Mouse (Mus musculus): Measurements from ENCODE around the gene Cavin3.
"Not testable (repeated sequence)": the region's sequence is repeated elsewhere in the genome, so short reads cannot be mapped to it uniquely, and the experiment has no call there.

The Cavin3 gene

DNA sequence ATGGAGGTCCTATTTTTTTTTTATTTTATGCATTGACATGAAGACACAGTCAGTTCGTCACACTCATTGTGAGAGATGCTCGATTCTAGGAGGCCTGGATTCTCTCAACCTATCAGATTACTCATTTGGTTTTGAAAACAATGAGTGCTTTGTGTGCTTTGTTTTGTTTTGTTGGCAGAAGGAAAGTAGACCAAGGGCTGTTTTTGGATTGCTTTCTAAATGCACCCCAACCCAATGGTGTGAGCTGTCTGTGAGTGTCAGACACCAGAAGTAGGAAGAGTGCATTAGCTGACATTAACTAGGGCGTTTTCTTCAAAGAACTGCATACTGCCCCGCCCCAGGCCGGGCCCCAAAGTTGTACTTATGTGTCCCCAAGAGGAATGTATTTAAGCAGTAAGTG, 2.0 kb downstream of the Cavin3 start:
- no peak for DNase-seq

DNA sequence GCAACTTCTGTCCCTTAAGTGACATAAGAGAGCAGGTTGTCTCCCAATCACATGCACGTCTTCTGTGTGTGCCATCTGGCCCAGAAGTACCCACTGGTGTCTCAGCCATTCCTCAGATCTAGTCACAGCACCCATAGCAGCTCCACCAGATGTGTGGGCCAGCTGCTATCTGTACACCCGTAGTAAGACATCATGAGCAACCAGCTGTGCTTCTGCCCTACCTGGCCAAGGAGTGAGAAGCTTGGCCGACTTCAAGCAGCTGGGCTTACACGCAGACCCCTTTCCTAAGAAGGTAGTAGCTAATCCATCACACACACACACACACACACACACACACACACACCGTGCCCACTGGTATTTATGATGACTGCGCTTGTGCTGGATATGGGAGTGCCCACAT, 2.9 kb downstream of the Cavin3 start:
- DNase-seq = no peak

DNA sequence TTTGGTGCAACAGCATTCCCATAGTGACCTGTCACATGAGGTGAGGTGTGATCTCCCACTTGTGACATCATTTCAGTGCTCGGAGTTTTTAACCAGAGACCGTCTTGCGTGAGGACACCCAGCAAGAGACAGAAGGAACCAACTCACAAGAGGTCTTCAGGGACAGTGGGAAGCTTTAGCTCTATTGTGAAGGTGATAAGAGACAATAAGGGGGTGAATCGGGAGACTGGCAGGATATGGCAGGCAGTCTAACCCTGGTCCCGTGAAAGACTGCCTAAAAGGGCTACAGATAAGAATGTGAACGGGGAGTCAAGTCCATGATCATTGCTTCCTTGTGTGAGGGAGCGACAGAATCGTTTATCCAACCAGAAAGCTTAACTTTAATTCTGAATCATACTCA, 3.8 kb downstream of the Cavin3 start:
- no peak for DNase-seq

GRCm38 (mm10) chr7:105477841-105478240, 4.3 kb downstream of the Cavin3 start:
- peak; percentile 48 for DNase-seq

DNA sequence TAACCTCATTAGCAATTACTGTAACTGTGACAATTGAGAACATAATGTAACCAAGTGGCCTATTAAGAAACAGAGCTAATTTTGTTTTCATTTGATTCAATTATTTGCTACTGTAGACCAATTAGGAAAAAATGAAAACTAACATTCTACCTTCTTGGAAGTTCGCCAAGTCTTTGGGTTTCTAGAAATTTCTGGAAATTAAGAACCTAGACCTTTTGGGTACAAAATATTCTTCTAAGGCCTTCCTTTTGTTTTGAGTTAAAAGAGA, 4.7 kb downstream of the Cavin3 start:
- no peak for DNase-seq

DNA sequence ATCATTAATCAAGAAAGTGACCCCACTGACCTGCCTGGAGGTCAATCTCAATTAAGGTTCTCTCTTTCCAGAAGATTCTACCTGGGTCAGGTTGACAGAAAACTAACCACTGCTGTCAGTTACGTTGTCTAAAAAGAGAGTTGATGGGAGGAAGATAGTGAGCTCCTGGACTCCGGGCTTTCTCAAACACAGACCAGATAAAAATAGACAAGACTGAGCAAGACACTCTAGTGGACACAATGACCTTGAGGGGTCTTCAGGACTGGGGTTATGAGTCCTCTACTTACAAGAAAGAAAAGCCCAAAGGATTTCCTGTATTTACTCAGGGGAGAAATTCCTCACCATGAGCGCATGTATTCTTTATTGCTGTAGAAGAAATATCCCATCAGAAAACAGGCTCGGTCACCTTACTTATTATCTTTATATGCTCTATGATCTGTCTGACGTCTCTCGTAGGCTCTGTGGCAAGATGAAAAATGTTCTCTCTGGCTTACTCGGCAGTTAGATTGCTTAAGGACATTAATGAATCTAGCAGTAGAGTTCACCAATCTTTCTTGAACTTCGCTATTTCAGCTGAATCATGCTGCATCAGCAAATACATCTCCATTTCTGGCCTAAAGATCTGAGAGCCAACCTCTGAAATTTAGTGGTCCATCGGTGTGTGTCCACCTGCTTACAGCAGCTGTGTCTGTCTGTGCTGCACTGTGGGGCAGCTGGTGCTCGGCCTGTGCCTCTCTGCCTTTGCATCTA, 5.2 kb downstream of the Cavin3 start:
- DNase-seq = no peak

DNA sequence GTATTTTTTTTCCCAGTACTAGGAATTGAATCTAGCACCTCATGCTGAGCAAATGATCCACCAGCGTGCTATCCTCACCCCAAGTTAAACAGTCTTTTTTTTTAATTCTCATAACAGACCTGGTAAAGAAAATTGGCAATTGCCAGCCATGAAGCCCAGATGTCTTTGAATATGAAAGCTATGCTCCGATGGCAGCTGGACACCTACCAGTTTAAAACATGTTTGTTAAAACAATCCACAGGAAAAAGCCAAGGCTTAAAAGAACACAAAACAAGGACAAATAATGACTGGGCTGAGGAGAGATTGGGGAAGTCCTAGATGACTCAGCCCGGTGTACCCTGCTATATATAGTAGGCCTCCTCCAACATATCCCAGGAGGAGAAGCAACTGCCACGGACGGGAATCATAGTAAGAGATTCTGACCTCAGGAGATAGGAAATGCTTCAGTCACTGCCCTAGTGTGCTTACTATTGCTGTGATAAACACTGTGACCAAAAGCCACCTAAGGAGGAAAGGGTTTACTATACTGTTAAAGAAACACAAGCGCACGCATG, 6.6 kb downstream of the Cavin3 start:
- DNase-seq = peak; percentile 15

DNA sequence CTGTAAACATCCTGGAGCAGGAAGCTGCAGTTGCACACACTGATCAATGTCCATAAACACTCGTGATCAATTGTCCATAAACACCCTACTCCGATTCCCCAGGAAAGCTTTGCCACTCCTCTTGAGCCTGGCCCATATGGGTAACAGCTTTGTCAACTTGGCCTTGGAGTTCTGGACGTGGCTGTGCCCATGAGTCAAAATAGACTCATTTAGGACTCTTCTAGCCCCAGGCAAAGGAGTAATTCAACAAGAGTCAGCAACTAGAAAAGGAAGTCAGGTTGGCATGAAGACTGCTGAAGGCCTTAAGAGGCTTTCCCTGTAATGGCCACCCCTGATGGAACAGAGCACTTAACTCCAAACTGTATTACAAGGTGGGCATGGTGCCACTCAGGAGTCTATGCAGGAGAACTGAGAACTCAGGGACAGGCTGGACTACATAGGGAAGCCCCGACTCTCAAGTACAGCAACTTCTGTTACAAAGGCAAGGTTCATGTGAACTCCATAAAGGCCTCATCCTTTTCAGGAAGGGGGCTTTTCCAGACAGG, 7.3 kb downstream of the Cavin3 start:
- no peak for DNase-seq

GRCm38 (mm10) chr7:105472607-105473006, 9.5 kb downstream of the Cavin3 start:
- DNase-seq = no peak

GRCm38 (mm10) chr7:105465505-105465904, 16.6 kb downstream of the Cavin3 start:
- DNase-seq = not testable (repeated sequence)

GRCm38 (mm10) chr7:105458546-105458945, 23.6 kb downstream of the Cavin3 start:
- DNase-seq = no peak

- not testable (repeated sequence) for DNase-seq
These were observed 28.8 kb downstream of the Cavin3 start for GRCm38 (mm10) chr7:105453345-105453744.

GRCm38 (mm10) chr7:105445076-105445475, 37.0 kb downstream of the Cavin3 start:
- peak; percentile 3 for DNase-seq

GRCm38 (mm10) chr7:105441426-105441825, 40.7 kb downstream of the Cavin3 start:
- DNase-seq = no peak

DNA sequence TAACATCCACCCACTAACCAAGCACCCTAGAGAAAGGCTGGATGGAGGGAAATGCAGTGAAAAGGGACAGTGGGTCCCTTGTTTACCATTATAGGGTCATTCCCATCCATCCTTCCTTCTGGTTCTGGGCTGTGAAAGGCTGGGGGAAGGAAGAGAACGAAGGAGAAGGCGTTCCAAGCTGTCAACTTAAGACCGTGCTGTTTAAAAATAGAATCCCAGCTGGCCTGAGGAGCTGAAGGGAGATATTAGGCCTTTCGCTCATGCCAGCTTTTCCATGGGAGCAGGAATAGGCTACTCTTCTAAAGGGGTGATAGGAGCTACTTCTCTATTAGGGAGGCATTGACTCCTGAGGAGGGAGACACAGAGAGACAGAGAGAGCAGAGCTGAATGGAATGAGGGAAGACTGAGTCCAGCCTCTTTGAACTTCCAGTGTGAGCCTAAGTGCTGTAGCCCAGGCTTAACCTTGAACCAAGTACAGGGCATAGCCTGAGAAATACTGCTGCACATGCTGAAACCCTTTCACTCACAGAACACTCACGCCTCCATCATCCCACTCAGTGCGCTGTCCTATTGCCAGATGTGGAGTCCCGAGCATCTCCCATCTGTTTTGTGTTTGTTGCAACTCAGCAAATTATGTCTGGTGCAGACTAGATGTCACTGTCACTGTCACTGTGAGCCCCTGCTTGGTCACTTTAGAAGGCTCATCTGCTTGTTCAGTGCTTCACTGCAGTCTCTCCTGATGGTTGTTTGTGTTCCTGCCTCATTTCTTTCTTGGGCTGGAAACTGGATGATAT, 43.9 kb downstream of the Cavin3 start:
- no peak for DNase-seq

GRCm38 (mm10) chr7:105434798-105435197, 47.3 kb downstream of the Cavin3 start:
- no peak for DNase-seq

DNA sequence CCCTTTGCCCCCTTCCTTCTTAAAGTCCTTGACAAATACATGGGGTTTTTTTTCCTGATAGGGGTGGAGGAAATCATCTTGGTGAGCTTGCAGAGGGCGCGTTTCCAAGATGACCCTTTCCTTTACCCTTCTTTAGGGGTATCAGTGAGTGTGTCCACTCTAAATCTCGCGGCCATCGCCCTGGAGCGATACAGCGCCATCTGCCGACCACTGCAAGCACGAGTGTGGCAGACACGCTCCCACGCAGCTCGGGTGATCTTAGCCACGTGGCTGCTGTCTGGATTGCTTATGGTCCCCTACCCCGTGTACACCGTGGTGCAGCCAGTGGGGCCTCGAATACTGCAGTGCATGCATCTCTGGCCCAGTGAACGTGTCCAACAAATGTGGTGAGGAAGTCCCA, 48.2 kb downstream of the Cavin3 start:
- no peak for DNase-seq

DNA sequence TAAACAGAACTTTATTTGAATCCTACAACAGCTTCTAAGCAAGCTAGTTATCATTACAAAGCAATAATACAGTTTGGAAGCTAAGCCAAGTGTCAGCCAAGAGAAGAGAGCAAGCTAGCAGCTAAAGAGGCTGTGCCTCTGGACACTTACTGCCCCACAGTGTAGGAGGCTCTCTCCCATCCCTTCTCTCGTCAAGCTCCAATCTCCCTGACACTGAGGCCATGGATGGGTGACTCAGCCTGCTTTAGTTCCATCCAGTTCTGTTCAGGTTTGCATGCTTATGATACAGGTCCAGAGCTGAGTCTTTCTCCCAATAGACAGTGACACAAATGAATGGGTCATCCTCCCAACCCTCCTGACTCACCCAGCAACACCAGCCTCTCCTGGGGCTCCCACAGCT, 50.0 kb downstream of the Cavin3 start:
- DNase-seq = no peak
